Mouse (Mus musculus) lung, adult 2 months (tissue): ENCODE measurements around the gene Ptpa. TPM values are rescaled to one million over a fixed set of nuclear protein-coding genes. Genes with fewer than 3 reads are reported as not detected.

Experiments used
- DNase-seq: peaks from one replicate; pipeline ENCODE4 v3.0.0; 2022
- H3K4me1 ChIP-seq: fragments of 200-500 bp; 2 replicates; pipeline ENCODE4 v1.6.1; 2011; ENCODE audit warnings: low read length; ENCODE audit not compliant: control insufficient read depth, insufficient read depth
- H3K4me3 ChIP-seq: fragments of 200-500 bp; replicated peaks from 2 replicates; pipeline ENCODE3; 2011; ENCODE audit warnings: low read depth, mild to moderate bottlenecking, control low read depth, low read length; ENCODE audit errors: extremely low read depth
- CTCF ChIP-seq: fragments of 200-500 bp; IDR thresholded peaks from 2 replicates; pipeline ENCODE4 v1.5.1; 2011; ENCODE audit warnings: mild to moderate bottlenecking, low read length, control low read depth; ENCODE audit not compliant: insufficient read depth
- POLR2A ChIP-seq: fragments of 200-500 bp; IDR thresholded peaks from 2 replicates; pipeline ENCODE4 v1.6.1; 2011; ENCODE audit warnings: low read depth, mild to moderate bottlenecking, control low read depth, low read length, borderline replicate concordance; ENCODE audit errors: extremely low read depth
- WGBS: fragments of 180-500 bp; shearing (Covaris S2); methylation state at CpG from one replicate; pipeline ENCODE4 v1.1.7; 2018; 5-methylcytosine and 5-hydroxymethylcytosine counted together
- polyA plus RNA-seq: library from polyadenylated mRNA; depleted of rRNA; stranded (reverse); fragments of >200 nt; gene quantifications from 2 replicates; pipeline ENCODE4 v1.2.3, GENCODE M21; 2012

Ptpa gene
- polyA plus RNA-seq, 1 experiment: 136 TPM

DNA sequence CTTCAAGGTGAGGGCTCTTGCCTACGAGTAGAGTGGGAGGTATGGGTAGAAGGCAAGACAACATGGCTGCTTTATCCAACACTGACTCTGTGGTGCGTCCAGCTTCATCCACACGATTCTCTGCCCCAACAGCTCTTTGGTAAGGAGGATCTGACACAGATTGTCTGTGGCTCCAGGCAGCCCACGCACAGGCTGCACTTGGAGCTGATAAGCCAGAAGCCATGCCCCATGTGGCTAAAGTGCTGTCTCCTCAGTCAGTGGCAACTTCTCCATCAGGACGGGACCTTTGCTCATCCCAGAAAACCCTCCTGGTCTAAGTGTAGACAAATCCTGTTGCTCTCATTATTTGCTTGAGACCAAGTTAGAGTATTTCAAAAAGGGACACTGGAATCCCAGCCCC is 38.7 kb downstream of the Ptpa start:
- TF ChIP-seq CTCF (no peak), POLR2A (no peak)
- WGBS: 84% methylated on average over 5 of the region's 5 CpGs
- no peak overlapping the region for H3K4me3 ChIP-seq
- H3K4me1 ChIP-seq: no peaks in the 10 kb centered on the region
- DNase-seq: no peak

DNA sequence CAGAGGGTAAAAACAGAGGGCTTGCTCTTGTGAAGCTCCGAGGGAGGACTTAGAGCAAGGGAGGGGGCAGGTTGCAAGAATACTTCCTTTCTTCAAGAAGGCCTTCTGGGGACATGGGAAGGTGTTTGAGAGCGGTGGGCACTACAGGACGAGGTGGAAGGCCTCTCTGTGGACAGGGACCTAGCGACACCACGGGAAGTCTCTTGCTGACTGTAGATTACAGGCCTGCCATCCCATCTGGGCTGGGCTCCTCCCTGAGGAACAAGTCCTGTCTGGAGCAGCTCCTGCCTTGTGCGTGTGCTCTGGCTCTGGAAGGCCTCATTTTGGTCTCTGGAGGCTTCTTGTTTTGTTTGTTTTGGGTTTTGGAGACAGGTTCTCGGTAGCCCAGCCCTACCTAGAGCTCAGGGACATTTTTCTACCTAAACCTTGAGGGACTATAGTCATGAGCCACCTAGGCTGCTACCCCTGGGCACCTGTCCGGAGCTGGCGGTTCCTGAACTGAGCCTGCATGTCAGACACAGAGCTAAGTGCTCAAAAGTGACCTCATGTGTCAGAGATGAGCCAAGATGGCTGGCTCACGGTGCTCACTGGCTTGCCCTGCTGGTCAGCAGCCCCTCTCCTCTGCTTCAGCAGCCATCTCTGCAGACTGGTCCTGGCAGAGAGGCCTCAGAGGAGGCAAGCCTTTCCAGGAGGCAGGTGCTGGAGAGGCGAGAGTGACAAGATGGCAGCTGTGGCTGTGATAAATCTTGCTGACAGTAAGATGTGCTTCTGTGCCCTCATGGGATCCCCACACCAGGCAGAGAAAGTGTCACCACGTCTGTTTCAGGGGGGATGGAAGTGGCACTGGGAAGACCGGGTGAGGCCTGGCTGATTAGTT is 40.5 kb downstream of the Ptpa start:
- DNase-seq: no peak
- TF ChIP-seq CTCF: no peak
- no peak for TF ChIP-seq POLR2A
- 0 out of 2 replicates have a peak, but pooled peaks cover 2% of the 10 kb centered on the region for H3K4me1 ChIP-seq
- WGBS: 69% methylated on average over 13 of the region's 13 CpGs
- H3K4me3 ChIP-seq: no peak overlapping the region

DNA sequence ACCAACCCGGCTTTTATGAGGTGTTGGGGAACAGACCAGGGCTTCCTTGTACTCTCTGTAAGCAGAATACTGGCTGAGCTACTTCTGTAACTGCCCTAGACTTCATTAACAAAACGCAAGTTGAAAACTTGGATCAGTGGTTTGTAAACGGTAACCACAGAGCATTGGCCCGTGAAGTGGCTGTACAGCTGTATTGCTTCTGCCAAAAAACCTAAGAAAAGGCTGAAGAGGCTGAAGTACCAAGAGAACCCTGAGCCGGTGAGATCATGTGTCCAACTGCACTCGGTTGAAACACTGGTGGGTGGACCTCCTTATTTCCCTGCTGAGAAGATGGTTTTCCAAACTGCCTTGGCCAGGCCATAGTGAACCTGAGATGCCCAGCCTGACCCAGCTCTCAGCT is 42.5 kb downstream of the Ptpa start:
- 53% methylated on average over 6 of the region's 6 CpGs for WGBS

DNA sequence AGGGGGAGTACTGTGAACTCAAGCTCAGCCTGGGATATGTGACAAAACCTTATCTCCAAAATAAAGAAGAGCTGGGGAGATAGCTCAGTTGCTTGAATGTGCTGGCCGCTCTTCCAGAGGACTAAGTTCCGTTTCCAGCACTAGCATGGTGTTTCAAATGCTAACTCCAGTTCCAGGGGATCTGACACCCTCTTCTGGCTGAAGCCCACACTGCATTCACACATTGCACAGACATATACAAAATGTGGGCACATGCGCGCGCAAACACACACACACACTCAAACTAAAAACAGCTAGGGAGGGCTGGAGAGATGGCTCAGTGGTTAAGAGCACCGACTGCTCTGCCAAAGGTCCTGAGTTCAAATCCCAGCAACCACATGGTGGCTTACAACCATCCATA is 43.4 kb downstream of the Ptpa start:
- TF ChIP-seq CTCF (no peak), POLR2A (no peak)
- Histone ChIP-seq H3K4me3 (no peak overlapping the region), H3K4me1 (peaks cover 10% of the 10 kb centered on the region; the same call in 1 of the 2 replicates)
- 87% methylated on average over 6 of the region's 6 CpGs for WGBS
- DNase-seq: no peak

More for the DNA sequence above, 42.5 kb downstream of the Ptpa start:
- no peak for DNase-seq
- TF ChIP-seq CTCF (no peak), POLR2A (no peak)
- no peak overlapping the region for H3K4me3 ChIP-seq
- peaks cover 5% of the 10 kb centered on the region; the same call in 1 of the 2 replicates for H3K4me1 ChIP-seq

DNA sequence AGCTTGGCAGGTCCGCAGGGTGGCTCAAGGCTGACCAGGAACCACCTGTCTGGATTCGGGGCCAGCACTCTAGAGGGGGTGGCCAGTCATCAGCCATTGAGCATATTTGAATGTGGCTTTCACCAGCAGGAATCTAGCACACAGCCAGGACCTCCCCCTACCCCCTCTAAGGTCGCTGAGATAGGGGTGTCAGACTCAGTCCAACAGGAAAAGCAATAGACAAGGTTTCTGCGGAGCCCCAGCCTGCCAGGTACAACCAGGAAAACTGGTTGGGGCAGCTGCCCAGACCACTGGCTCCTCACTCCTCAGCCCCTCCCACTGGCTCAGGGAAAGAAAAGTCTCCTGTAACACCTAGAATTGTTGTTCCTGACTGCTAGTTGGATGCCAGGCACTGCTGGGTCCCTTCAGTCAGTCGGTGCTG is 47.5 kb downstream of the Ptpa start:
- peak; percentile 57 for DNase-seq
- H3K4me3 ChIP-seq: no peak overlapping the region
- WGBS: 22% methylated on average over 5 of the region's 5 CpGs

DNA sequence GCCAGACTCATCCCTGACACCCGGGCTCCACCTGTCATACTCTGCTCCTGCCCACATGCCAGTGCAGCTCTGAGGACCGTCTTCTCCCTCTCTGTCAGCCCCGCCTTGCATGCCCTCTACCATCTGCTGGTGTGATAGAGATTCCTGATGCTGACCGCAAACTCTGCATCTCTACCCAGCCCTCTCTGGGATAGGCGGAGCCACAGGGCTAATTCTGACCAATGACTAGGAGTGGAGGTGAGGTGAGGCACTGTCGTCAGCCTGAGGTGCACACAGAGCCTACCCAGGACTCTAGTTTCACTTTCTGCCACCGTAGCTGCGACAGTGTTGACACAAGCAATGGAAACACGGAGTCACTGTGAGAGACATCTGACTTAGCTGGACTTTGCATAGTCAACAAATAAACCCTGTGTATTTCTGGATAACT is 48.1 kb downstream of the Ptpa start:
- peak; percentile 68 for DNase-seq
- peak overlapping the region; percentile 48 for H3K4me3 ChIP-seq
- under 1% methylated on average over 9 of the region's 9 CpGs for WGBS
- H3K4me1 ChIP-seq: peaks cover 15% of the 10 kb centered on the region
- TF ChIP-seq POLR2A: peak; percentile 30; the same call in 1 of the 2 replicates
- TF ChIP-seq CTCF: no peak

More for the DNA sequence above, 47.5 kb downstream of the Ptpa start:
- H3K4me1 ChIP-seq: peaks cover 15% of the 10 kb centered on the region
- TF ChIP-seq POLR2A: peak; percentile 16; the same call in 1 of the 2 replicates
- no peak for TF ChIP-seq CTCF

DNA sequence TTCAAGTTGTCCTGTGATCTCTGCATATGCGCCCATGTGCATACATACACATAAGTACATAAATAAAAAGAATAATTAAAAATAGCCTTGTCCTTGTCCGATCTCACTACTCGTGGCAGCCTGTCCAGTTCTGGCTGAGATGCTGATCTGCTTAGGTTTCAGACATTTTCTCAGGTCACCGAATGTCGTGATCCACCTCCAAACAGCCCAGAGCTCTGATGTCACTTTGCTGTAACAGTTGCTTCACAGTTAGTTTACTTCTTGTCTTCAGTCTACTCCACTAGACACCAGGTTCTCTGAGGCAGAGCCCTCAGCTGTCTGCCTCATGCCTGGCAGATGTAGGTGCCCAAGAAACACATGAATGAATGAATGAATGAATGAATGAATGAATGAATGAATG is 48.6 kb downstream of the Ptpa start:
- 24% methylated on average over 5 of the region's 5 CpGs for WGBS
- H3K4me3 ChIP-seq: peak overlapping the region; percentile 48
- H3K4me1 ChIP-seq: peaks cover 15% of the 10 kb centered on the region
- no peak for DNase-seq
- TF ChIP-seq POLR2A (no peak), CTCF (no peak)

DNA sequence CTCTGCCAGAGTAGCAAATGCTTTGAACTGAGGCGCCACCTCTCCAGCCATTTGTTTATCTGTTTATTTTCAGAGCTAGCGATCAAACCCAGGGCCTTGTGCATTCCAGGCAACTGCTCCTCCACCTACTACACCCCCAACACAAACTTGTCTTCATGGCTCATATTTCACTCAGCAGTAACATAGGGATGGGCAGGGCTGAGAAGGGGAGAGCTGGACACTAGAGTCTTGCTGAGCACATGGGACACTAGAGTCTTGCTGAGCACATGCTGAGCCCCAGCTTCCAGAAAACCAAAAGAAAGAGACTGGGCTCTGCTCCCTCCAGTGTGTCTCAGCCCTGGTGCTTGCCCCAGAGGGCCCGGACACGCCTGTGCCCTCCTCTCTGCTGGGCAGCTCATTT is 50.9 kb downstream of the Ptpa start:
- no peak for TF ChIP-seq CTCF
- TF ChIP-seq POLR2A: no peak
- Histone ChIP-seq H3K4me1 (peaks cover 20% of the 10 kb centered on the region), H3K4me3 (no peak overlapping the region)
- no peak for DNase-seq
- 59% methylated on average over 4 of the region's 4 CpGs for WGBS

DNA sequence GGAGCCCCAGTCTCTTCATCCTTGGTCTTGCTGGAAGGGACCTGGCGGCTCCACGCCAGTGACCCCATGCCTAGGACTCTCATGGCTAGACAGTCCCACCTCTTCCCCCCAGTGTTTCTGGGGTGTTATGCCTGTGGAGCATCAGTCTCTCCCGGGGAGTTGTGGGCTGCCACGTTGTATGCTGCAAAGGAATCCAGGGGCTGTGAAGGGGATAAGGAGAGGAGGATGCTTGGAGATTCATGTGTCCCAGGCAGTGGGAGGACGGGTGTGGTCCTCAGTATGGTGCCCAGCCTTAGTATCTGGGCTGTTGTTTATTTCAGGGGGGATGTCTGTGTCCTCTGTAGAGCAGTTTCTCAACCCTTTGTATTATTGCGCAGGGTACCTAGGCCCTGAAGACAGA is 53.2 kb downstream of the Ptpa start:
- H3K4me1 ChIP-seq: peaks cover 12% of the 10 kb centered on the region
- TF ChIP-seq CTCF (no peak), POLR2A (no peak)
- WGBS: 65% methylated on average over 6 of the region's 6 CpGs
- no peak for DNase-seq
- H3K4me3 ChIP-seq: no peak overlapping the region

DNA sequence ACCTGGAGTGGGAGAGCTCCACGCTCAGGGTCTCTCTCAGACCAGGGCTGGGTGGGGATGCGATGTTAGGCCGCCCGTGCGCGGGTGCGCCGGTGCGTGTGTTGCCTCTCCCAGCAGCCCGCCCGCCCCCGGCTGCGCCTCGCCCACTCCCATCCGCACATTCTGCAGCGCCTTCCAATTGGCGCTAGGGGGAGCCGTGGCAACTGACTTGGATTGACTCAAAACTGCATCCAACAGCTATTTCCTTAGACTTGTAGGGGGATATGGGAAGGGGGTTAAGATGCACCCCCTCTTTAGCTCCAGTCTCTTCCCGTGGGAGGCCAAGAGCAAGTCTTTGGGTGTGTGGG is 53.9 kb downstream of the Ptpa start:
- DNase-seq: peak; percentile 74
- TF ChIP-seq CTCF (peak; percentile 68), POLR2A (no peak)
- H3K4me3 ChIP-seq: peak overlapping the region; percentile 72

More for the DNA sequence above, 53.9 kb downstream of the Ptpa start:
- under 1% methylated on average over 19 of the region's 19 CpGs for WGBS
- peaks cover 7% of the 10 kb centered on the region; the same call in 1 of the 2 replicates for H3K4me1 ChIP-seq
